Mouse (Mus musculus) layer of hippocampus, adult 2 months (tissue): ENCODE results near the gene Gm45837. TPM values are rescaled to one million over a fixed set of nuclear protein-coding genes. Genes with fewer than 3 reads are reported as not detected.

Experiments used
- DNase-seq, 2 experiments: peaks; one replicate each; pipeline ENCODE4 v3.0.0; 2022; ENCODE audit warnings: low spot score in 2 of 2
- H3K27ac ChIP-seq: fragments of 200-600 bp; 2 replicates; pipeline ENCODE4 v1.8.1; 2022
- H3K4me3 ChIP-seq: fragments of 200-600 bp; 2 replicates; pipeline ENCODE4 v1.8.1; 2022; ENCODE audit warnings: mild to moderate bottlenecking
- CTCF ChIP-seq: fragments of 200-600 bp; conservative IDR thresholded peaks from 2 replicates; pipeline ENCODE4 v1.8.1; 2022; ENCODE audit warnings: antibody characterized with exemption, mild to moderate bottlenecking, moderate library complexity
- total RNA-seq, 2 experiments: library from RNA; stranded (reverse); gene quantifications; 2 replicates each; pipeline ENCODE4 v1.2.3; 2021

Gene Gm45837
- total RNA-seq, 2 experiments from 2014 or later = 2.4 TPM; not detected in 1

GRCm38 (mm10) chr7:101395471-101395870 lies 15.2 kb upstream of the Gm45837 start:
- no peak for TF ChIP-seq CTCF
- no peak for DNase-seq

DNA sequence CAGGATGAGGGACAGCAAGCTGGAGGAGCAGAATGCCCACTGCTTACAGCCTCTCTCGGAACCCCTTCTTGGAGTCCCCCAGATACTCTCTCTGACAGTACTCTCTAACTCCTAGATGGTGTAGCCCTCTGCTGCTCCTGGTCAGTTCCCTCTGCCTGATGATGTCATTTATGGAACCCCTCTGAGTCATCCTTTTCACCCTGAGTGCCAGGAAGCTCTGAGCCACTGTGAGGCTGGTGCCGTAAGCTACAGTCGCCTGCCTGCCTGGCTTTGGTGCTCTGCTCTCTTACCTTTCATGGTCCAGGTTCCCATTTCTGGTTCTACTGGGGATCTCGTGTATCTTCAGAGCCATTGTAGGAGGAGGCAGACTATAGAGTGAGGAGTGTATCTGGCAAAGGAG lies 13.5 kb upstream of the Gm45837 start:
- no peak for DNase-seq
- no peak overlapping the region for H3K27ac ChIP-seq
- no peak overlapping the region for H3K4me3 ChIP-seq
- no peak for TF ChIP-seq CTCF

More at GRCm38 (mm10) chr7:101395471-101395870, 15.2 kb upstream of the Gm45837 start:
- Histone ChIP-seq H3K4me3 (no peak overlapping the region), H3K27ac (no peak overlapping the region)

GRCm38 (mm10) chr7:101401510-101401909 lies 9.2 kb upstream of the Gm45837 start:
- H3K27ac ChIP-seq = no peak overlapping the region
- DNase-seq = no peak
- H3K4me3 ChIP-seq = no peak overlapping the region
- TF ChIP-seq CTCF = no peak

GRCm38 (mm10) chr7:101403831-101404230 lies 6.9 kb upstream of the Gm45837 start:
- no peak overlapping the region for H3K4me3 ChIP-seq
- H3K27ac ChIP-seq = no peak overlapping the region
- TF ChIP-seq CTCF = peak; percentile 55
- DNase-seq = no peak

- DNase-seq = peak; percentile 83 to 91
- TF ChIP-seq CTCF = peak; percentile 100
- Histone ChIP-seq H3K4me3 (no peak overlapping the region), H3K27ac (no peak overlapping the region)
These were observed 2.1 kb downstream of the Gm45837 start for GRCm38 (mm10) chr7:101412796-101413195.

DNA sequence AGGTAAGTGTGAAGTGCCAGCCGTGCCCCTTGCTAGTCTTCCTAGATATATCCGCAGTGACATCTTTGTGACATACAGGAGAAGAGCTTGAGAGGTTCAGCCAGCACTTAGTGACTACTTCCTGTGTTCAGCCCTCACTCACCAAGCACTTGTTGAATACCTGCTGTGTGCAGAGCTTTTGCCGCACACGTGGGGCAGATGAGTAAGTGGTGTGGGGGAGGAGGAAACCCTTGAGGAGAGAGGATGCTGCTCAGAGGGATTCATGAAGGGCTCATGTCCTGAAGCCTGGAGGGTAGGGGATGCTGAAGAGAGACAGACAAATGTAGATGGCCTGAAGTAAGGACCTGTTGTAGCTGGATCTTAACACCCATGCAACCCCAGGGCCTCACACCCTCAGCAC lies 3.5 kb downstream of the Gm45837 start:
- Histone ChIP-seq H3K27ac (peak overlapping the region; percentile 70), H3K4me3 (no peak overlapping the region)
- TF ChIP-seq CTCF = no peak
- DNase-seq = no peak

DNA sequence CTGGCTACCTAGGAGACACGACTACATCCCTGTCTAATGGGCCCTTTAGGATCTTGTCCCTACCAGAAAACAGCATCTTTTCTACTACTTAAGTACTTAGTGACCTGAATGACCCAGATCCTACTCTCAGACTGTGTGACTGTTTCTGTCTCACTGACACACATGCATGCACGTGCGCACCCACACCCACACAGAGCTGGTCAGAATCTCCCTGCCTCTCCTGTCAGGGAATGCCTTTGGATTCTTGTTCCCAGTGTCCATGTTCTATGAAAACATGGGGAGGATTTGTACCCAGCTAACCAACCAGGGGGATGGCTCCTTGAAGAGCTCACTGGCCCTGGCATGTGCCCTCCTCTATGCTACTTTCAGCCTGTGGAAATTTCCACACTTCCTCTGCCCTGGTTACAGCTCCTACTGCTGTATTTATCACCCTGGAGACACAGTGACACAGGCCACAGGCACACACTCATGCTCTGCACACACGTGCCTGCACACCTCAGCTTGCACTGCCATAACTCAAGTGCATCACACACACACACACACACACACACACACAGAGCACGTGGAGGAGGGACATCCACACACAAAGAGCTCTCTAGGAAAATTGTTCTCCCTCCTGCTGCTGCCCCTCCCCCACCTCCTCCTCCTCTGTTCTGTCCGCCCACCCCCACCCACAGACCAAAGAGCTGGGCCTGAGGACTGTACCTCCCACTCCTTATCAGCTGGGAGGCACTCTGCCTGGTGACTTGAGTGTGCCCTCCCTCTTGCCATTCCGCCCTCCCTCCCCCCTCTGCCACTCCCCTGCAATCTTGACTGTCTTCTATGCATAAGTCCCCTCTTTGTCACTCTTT lies 4.2 kb downstream of the Gm45837 start:
- TF ChIP-seq CTCF = no peak
- Histone ChIP-seq H3K27ac (peak overlapping the region; percentile 70), H3K4me3 (no peak overlapping the region)
- no peak for DNase-seq

DNA sequence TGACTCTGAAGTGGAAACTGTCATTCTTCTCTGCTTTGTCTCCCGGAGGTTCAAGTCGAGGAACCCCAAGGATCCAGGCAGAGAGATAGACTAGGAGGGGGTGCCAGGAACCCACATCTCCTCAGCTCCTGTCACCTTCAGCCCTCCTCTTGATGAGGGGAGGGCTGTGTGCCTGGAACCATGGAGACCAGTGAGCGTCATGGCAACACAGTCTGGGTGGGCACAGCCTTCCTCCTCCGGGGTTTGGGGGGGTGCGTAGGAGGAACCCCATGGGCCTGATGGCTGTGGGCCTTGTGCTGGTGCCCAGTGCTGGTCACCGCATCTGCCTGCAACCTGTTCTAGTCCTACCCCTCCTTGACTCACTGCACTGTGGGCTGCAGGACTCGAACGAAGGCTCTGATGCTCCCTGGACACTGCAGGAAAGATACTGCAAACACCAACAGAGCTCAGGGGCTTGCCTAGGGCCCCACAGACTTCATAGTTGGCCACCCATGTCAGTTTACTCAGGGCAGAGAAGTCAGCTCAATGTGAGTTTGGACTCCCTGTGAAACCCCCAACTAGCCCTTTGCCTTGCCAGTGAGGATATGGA lies 4.9 kb downstream of the Gm45837 start:
- Histone ChIP-seq H3K27ac (peak overlapping the region; percentile 59), H3K4me3 (no peak overlapping the region)
- no peak for DNase-seq
- TF ChIP-seq CTCF = no peak

- Histone ChIP-seq H3K4me3 (no peak overlapping the region), H3K27ac (no peak overlapping the region)
- no peak for TF ChIP-seq CTCF
- no peak for DNase-seq
These were observed 5.7 kb downstream of the Gm45837 start for GRCm38 (mm10) chr7:101416391-101416790.

DNA sequence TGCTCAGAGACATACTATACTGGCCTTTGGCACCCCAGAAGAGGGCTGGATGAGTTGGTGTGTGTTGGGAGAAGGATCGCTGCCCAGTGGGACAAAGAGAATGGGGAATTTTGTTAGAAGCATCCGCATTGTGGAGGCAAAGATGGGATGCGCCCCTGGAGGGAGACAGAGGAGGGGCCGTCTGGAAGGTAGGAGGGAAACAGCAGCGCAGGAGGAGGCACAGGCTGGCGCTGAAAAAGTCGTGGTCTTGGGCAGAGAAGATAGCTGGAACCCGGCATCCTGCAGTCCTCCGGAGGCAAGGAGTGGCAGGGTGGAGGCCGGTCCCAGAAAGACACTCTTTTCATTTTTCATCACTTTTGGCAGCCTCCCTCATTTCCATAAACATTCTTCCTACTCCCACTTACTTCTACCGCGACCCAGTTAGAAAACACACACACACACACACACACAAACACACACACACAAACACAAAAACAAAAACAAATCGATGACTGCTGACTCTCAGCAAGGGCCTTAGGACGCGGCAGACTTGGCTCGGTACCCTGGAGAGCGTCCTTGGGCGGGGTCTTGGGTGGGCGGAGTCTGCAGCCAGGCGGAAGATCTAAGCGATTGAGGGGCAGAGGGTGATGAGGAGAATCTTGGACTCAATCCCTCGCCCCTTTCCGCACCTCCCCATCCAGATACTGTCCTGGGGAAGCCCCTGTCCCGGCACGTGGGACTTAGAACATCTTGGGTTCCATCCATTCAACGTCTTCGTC lies 8.5 kb downstream of the Gm45837 start:
- peak; percentile 49 for TF ChIP-seq CTCF
- Histone ChIP-seq H3K4me3 (no peak overlapping the region), H3K27ac (peak overlapping the region; percentile 51; the same call in 1 of the 2 replicates)
- DNase-seq = peak; percentile 44

DNA sequence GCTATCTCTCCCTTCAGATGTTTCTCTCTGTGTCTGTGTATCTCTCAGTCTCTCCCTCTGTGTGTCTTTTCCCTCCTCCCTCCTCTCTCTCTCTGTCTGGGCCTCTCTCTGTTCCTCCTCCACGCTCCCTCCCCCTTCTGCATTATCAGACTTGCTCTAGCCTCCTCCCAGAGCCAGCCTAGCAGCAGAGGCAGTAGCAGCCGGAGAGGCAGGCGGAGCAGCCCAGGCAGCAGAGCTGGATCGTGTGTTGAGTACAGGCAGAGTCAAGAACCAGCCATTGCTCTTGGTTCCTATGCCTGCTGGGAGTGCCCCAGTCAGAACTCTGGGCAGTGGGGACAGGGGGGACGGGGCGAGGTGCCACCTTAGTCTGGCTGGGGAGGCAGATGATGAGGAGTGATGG lies 10.8 kb downstream of the Gm45837 start, which contains the start of gene Pde2a:
Gene Pde2a, plus strand, starts transcription at position 163 of the 400 bp plus-strand sequence.
- no peak for TF ChIP-seq CTCF
- peak within 1 kb of the TSS; percentile 95 for H3K27ac ChIP-seq
- peak within 1 kb of the TSS; percentile 69 for H3K4me3 ChIP-seq
- DNase-seq = peak; percentile 82 to 90

GRCm38 (mm10) chr7:101422069-101422468 lies 11.4 kb downstream of the Gm45837 start:
- no peak; the same call in 1 of the 2 replicates for TF ChIP-seq CTCF
- DNase-seq = no peak
- peak overlapping the region; percentile 95 for H3K27ac ChIP-seq
- peak overlapping the region; percentile 69 for H3K4me3 ChIP-seq

GRCm38 (mm10) chr7:101422646-101423045 lies 12.0 kb downstream of the Gm45837 start:
- no peak for TF ChIP-seq CTCF
- Histone ChIP-seq H3K4me3 (peak overlapping the region; percentile 69), H3K27ac (peak overlapping the region; percentile 95)
- DNase-seq = no peak
